25 mouse cellular contexts compared by ENCODE assay signal in the genomic region with DNA sequence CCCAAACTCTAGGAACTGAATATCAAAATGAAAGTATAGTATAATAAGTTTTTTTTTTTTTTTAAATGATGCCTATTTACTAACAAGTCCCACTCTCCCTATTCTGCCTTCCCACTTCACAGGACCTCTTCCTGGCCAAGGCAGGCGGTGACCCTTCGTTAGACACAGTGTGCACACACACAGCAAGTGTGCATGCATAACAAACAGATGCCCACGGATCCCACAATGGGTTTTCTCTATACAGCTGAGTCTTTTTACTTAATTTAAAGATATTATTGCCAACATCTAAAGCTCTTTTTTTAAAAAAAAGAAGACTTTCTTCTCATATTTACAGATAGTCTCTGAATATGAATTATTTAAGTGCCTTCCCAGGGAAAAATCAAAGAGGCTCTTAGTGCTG.
A peak's percentile ranks its signal among the peaks of the same experiment; 100 is the strongest.
DNase-seq lines count a peak whose midpoint lies in the region; ATAC-seq and TF ChIP-seq lines count a peak whose summit lies in the region.
"Had no signal": no experiment of that assay in that cellular context is flagged by ENCODE, and none has a peak within 500 bp of the region (broad histone marks: within the 10 kb centered on the region; RNA-seq: fewer than 3 reads in every experiment).

No protein-coding gene starts in this region.

- no peak for TF ChIP-seq CTCF in layer of hippocampus, adult 2 months (conservative IDR thresholded peaks at IDR 0.05)
- no peak for TF ChIP-seq CTCF in stomach, postnatal 0 days (IDR thresholded peaks at IDR 0.05; ENCODE audit: low read depth)

- peak overlapping the region; percentile 60 for H3K4me3 ChIP-seq in layer of hippocampus, adult 2 months
- H3K4me3 ChIP-seq in forebrain, embryonic 14.5 days (ENCODE audit: low read depth, low read length) = peak overlapping the region; percentile 32; the same call in 1 of the 2 replicates
- no peak overlapping the region for H3K4me3 ChIP-seq in hindbrain, embryonic 15.5 days
- no peak overlapping the region for H3K4me3 ChIP-seq in midbrain, embryonic 15.5 days
- H3K4me3 ChIP-seq in stomach, postnatal 0 days (ENCODE audit: low read depth, low read length) = no peak overlapping the region
- H3K4me3 ChIP-seq: erythroblast, embryonic 14.5 days; liver, embryonic 13.5 days; megakaryocyte, embryonic 14.5 days had no signal

- DNase-seq in layer of hippocampus, adult 2 months (ENCODE audit: low spot score in 2 of 2) = no peak
- no peak for DNase-seq in layer of hippocampus, postnatal 25 days (ENCODE audit: extremely low spot score in 1 of 2, low spot score in 1 of 2)
- peak; percentile 51 for DNase-seq in forebrain, embryonic 14.5 days (ENCODE audit: low spot score)
- DNase-seq in MN1 (ENCODE audit: low spot score) = no peak
- DNase-seq in stomach, postnatal 0 days (ENCODE audit: low spot score) = no peak
- DNase-seq: adrenal gland, adult 8-10 months; B cell, adult 2 months; cerebellum, adult 2 months; cerebellum, postnatal 25 days; heart, adult 18-20 months; heart, postnatal 10 days; liver, embryonic 13.5 days; lung, adult 2 months had no signal

- no peak for ATAC-seq in forebrain, embryonic 14.5 days
- no peak for ATAC-seq in hindbrain, embryonic 15.5 days (ENCODE audit: low FRiP score, low read depth)
- no peak for ATAC-seq in midbrain, embryonic 15.5 days (replicated peaks)
- ATAC-seq in stomach, postnatal 0 days (ENCODE audit: low FRiP score, low TSS enrichment) = no peak
- no peak for ATAC-seq in megakaryocyte, adult 5-6 weeks (ENCODE audit: poor library complexity, severe bottlenecking)
- ATAC-seq: activated CD4-positive, CD25-positive, alpha-beta regulatory T cell, adult 4 months; intestine, postnatal 0 days had no signal

- H3K9ac ChIP-seq in forebrain, embryonic 14.5 days (ENCODE audit: low read length) = peak overlapping the region; percentile 71
- H3K9ac ChIP-seq in hindbrain, embryonic 15.5 days = no peak overlapping the region
- H3K9ac ChIP-seq in midbrain, embryonic 15.5 days = no peak overlapping the region
- no peak overlapping the region for H3K9ac ChIP-seq in stomach, postnatal 0 days (ENCODE audit: low read length)
- H3K9ac ChIP-seq: heart, embryonic 12.5 days; liver, embryonic 13.5 days had no signal

- no peaks in the 10 kb centered on the region for H3K9me3 ChIP-seq in forebrain, embryonic 14.5 days (replicated peaks; ENCODE audit: control insufficient read depth, low read length)
- no peaks in the 10 kb centered on the region for H3K9me3 ChIP-seq in hindbrain, embryonic 15.5 days
- no peaks in the 10 kb centered on the region for H3K9me3 ChIP-seq in midbrain, embryonic 15.5 days
- H3K9me3 ChIP-seq in stomach, postnatal 0 days (ENCODE audit: control insufficient read depth, low read length) = no peaks in the 10 kb centered on the region
- H3K9me3 ChIP-seq: embryonic facial prominence, embryonic 13.5 days; heart, embryonic 12.5 days; liver, embryonic 13.5 days; neural tube, embryonic 13.5 days had no signal

- TF ChIP-seq EP300 in stomach, postnatal 0 days (optimal IDR thresholded peaks at IDR 0.05) = no peak

- WGBS in forebrain, embryonic 14.5 days = 2% methylated on average over 3 of the region's 3 CpGs
- WGBS in hindbrain, embryonic 15.5 days = 26% methylated on average over 3 of the region's 3 CpGs
- WGBS in midbrain, embryonic 15.5 days = 17% methylated on average over 3 of the region's 3 CpGs
- 89% methylated on average over 3 of the region's 3 CpGs for WGBS in stomach, postnatal 0 days

- H3K27ac ChIP-seq in layer of hippocampus, adult 2 months = peak overlapping the region; percentile 95
- peak overlapping the region; percentile 97 for H3K27ac ChIP-seq in forebrain, embryonic 14.5 days (ENCODE audit: low read depth, low read length)
- H3K27ac ChIP-seq in hindbrain, embryonic 15.5 days (replicated peaks) = 0 out of 2 replicates have a peak overlapping the region, but pooled peaks have one; percentile 41
- H3K27ac ChIP-seq in midbrain, embryonic 15.5 days = peak overlapping the region; percentile 80; the same call in 1 of the 2 replicates
- H3K27ac ChIP-seq in stomach, postnatal 0 days (replicated peaks) = no peak overlapping the region
- H3K27ac ChIP-seq: liver, embryonic 13.5 days had no signal

- H3K27me3 ChIP-seq in forebrain, embryonic 14.5 days (replicated peaks; ENCODE audit: control insufficient read depth, insufficient read depth, low read length) = no peaks in the 10 kb centered on the region
- H3K27me3 ChIP-seq in hindbrain, embryonic 15.5 days = no peaks in the 10 kb centered on the region
- no peaks in the 10 kb centered on the region for H3K27me3 ChIP-seq in midbrain, embryonic 15.5 days (replicated peaks)
- no peaks in the 10 kb centered on the region for H3K27me3 ChIP-seq in stomach, postnatal 0 days (ENCODE audit: control insufficient read depth, insufficient read depth, low read length)
- H3K27me3 ChIP-seq: CH12.LX; heart, embryonic 12.5 days; liver, embryonic 13.5 days; megakaryocyte, embryonic 14.5 days; neural tube, embryonic 13.5 days had no signal

- H3K36me3 ChIP-seq in forebrain, embryonic 14.5 days (ENCODE audit: control insufficient read depth, insufficient read depth, low read length) = no peaks in the 10 kb centered on the region
- H3K36me3 ChIP-seq in hindbrain, embryonic 15.5 days = no peaks in the 10 kb centered on the region
- H3K36me3 ChIP-seq in midbrain, embryonic 15.5 days (replicated peaks) = no peaks in the 10 kb centered on the region
- no peaks in the 10 kb centered on the region for H3K36me3 ChIP-seq in stomach, postnatal 0 days (ENCODE audit: control insufficient read depth, insufficient read depth, low read length)
- H3K36me3 ChIP-seq: embryonic facial prominence, embryonic 13.5 days; G1E; heart, embryonic 12.5 days; liver, embryonic 13.5 days; neural tube, embryonic 13.5 days had no signal

- peaks cover 37% of the 10 kb centered on the region for H3K4me1 ChIP-seq in forebrain, embryonic 14.5 days (ENCODE audit: control insufficient read depth, insufficient read depth, low read length)
- peaks cover 41% of the 10 kb centered on the region for H3K4me1 ChIP-seq in hindbrain, embryonic 15.5 days (replicated peaks)
- peaks cover 41% of the 10 kb centered on the region for H3K4me1 ChIP-seq in midbrain, embryonic 15.5 days
- no peaks in the 10 kb centered on the region for H3K4me1 ChIP-seq in stomach, postnatal 0 days (replicated peaks; ENCODE audit: control insufficient read depth, insufficient read depth)
- H3K4me1 ChIP-seq: liver, embryonic 13.5 days; megakaryocyte, embryonic 14.5 days had no signal

- H3K4me2 ChIP-seq in forebrain, embryonic 14.5 days (ENCODE audit: low read length) = peak overlapping the region; percentile 55
- H3K4me2 ChIP-seq in hindbrain, embryonic 15.5 days = 0 out of 2 replicates have a peak overlapping the region, but pooled peaks have one; percentile 61
- H3K4me2 ChIP-seq in midbrain, embryonic 15.5 days = peak overlapping the region; percentile 56; the same call in 1 of the 2 replicates
- no peak overlapping the region for H3K4me2 ChIP-seq in stomach, postnatal 0 days (replicated peaks; ENCODE audit: low read depth)

Comparison
In these comparisons a context has a peak if more than half of its experiments do, and no peak if none do; other contexts are left out.
1. H3K4me3 ChIP-seq: peak in layer of hippocampus, adult 2 months (single experiment) and forebrain, embryonic 14.5 days (single experiment); none in hindbrain, embryonic 15.5 days (single experiment), midbrain, embryonic 15.5 days (single experiment) and stomach, postnatal 0 days (single experiment).